Mouse (Mus musculus) midbrain, embryonic 14.5 days (tissue): Measurements from ENCODE around the gene Rasa4. TPM values are rescaled to one million over a fixed set of nuclear protein-coding genes. Genes with fewer than 3 reads are reported as not detected.
"Not testable (repeated sequence)": the region's sequence is repeated elsewhere in the genome, so short reads cannot be mapped to it uniquely, and the experiment has no call there.

Experiments used
- ATAC-seq: fragments of 200-750 bp; cut with Nextera tagmentation; 2 replicates; pipeline ENCODE4 v1.8.0; 2017; ENCODE audit warnings: moderate number of reproducible peaks, moderate library complexity; ENCODE audit not compliant: low FRiP score, low TSS enrichment
- DNase-seq: peaks from one replicate; pipeline ENCODE4 v3.0.0-alpha.2; 2015
- H3K27ac ChIP-seq: fragments of 300-500 bp; sonication (generic); replicated peaks from 2 replicates; pipeline ENCODE4 v1.5.1; 2014; ENCODE audit warnings: mild to moderate bottlenecking, low read depth, low read length, moderate library complexity
- H3K27me3 ChIP-seq: fragments of 300-500 bp; sonication (generic); 2 replicates; pipeline ENCODE4 v1.6.1; 2014; ENCODE audit warnings: low read length, control low read depth, mixed read lengths; ENCODE audit not compliant: control insufficient read depth, insufficient read depth
- H3K36me3 ChIP-seq: fragments of 300-500 bp; sonication (generic); 2 replicates; pipeline ENCODE4 v1.6.1; 2014; ENCODE audit warnings: low read length, control low read depth; ENCODE audit not compliant: control insufficient read depth, insufficient read depth
- H3K4me1 ChIP-seq: fragments of 300-500 bp; sonication (generic); 2 replicates; pipeline ENCODE4 v1.6.1; 2014; ENCODE audit warnings: mild to moderate bottlenecking, antibody characterized with exemption, low read length, control low read depth; ENCODE audit not compliant: control insufficient read depth, insufficient read depth
- H3K4me2 ChIP-seq: fragments of 300-500 bp; sonication (generic); 2 replicates; pipeline ENCODE4 v1.6.1; 2014; ENCODE audit warnings: mild to moderate bottlenecking, low read length, moderate library complexity
- H3K4me3 ChIP-seq: fragments of 300-500 bp; sonication (generic); replicated peaks from 2 replicates; pipeline ENCODE4 v1.5.1; 2014; ENCODE audit warnings: low read depth, low read length
- H3K9ac ChIP-seq: fragments of 300-500 bp; sonication (generic); replicated peaks from 2 replicates; pipeline ENCODE4 v1.6.1; 2014; ENCODE audit warnings: mild to moderate bottlenecking, low read length, moderate library complexity
- H3K9me3 ChIP-seq: fragments of 300-500 bp; sonication (generic); 2 replicates; pipeline ENCODE4 v1.6.1; 2016; ENCODE audit warnings: low read length, control low read depth, mixed read lengths; ENCODE audit not compliant: control insufficient read depth
- WGBS: fragments of 180-500 bp; shearing (Covaris S2); extraction: QIAGEN DNeasy Blood & Tissue Kit; methylation state at CpG from one replicate; pipeline ENCODE4 v1.1.7; 2014; 5-methylcytosine and 5-hydroxymethylcytosine counted together
- polyA plus RNA-seq: library from polyadenylated mRNA; unstranded; fragments of >200 nt; fragmentation: Nextera tagmentation; extraction: Ambion mirVana; gene quantifications from 2 replicates; pipeline ENCODE4 v1.2.1, GENCODE M21; 2014

Gene Rasa4
- polyA plus RNA-seq, 1 experiment from 2014 or later: 17.1 TPM

DNA sequence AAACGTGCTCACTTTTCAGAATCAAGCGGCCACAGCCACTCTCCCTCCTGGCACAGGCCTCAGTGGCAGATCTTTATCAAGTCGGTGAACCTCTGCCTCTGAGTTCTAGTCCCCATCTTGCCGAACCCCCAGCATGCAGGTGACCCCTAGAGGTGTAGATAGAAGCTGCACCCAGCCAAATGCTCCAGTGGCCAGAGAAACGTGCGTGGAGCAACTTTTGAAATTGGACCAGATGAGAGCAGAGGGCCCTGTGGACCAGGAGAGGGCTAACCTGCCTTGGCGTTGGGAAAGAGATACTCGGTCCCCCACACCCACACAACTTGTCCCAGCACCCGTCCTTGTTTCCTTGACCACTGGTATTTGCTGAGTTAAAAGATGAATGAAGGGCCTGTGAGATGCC, 38.3 kb upstream of the Rasa4 start:
- DNase-seq (peak; percentile 6), ATAC-seq (no peak)
- no peaks in the 10 kb centered on the region for H3K27me3 ChIP-seq
- H3K9me3 ChIP-seq: no peaks in the 10 kb centered on the region
- H3K9ac ChIP-seq: no peak overlapping the region
- H3K36me3 ChIP-seq: no peaks in the 10 kb centered on the region
- no peak overlapping the region for H3K4me3 ChIP-seq
- WGBS: 46% methylated on average over 9 of the region's 9 CpGs
- no peak overlapping the region for H3K27ac ChIP-seq
- H3K4me2 ChIP-seq: no peak overlapping the region
- H3K4me1 ChIP-seq: no peaks in the 10 kb centered on the region

DNA sequence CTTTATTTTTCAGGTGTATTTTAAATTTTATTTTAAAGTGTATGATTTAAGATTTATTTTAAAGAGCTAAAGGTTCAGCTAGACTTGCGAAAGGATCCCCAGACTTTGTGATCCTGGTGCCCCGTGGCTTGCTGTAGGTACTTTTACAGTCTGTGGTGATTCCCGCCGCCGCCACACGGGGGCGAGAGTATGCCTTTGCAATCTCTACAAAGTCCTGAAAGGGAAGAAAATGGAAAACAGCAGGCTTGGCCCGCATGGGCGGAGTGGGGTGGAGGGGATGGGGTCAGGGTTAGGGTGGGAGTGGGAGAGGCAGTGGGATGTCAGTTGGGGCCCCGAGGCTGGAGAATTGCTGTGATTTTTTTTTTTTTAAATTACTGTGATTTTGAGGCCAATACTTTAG, 37.7 kb upstream of the Rasa4 start:
- 3% methylated on average over 10 of the region's 10 CpGs for WGBS
- Histone ChIP-seq H3K4me1 (no peaks in the 10 kb centered on the region), H3K9me3 (no peaks in the 10 kb centered on the region), H3K36me3 (no peaks in the 10 kb centered on the region), H3K27me3 (no peaks in the 10 kb centered on the region), H3K4me2 (no peak overlapping the region), H3K27ac (no peak overlapping the region), H3K9ac (no peak overlapping the region), H3K4me3 (no peak overlapping the region)
- no peak for ATAC-seq
- DNase-seq: peak; percentile 92

GRCm38 (mm10) chr5:136048541-136048940, 35.2 kb upstream of the Rasa4 start:
- not testable (repeated sequence) for H3K4me3 ChIP-seq, H3K4me2 ChIP-seq, H3K27ac ChIP-seq, H3K36me3 ChIP-seq, H3K9me3 ChIP-seq, H3K27me3 ChIP-seq, ATAC-seq, H3K9ac ChIP-seq, H3K4me1 ChIP-seq, DNase-seq

- no peak for ATAC-seq
- 87% methylated on average over 6 of the region's 6 CpGs for WGBS
- H3K9ac ChIP-seq: no peak overlapping the region
- DNase-seq: no peak
- no peaks in the 10 kb centered on the region for H3K36me3 ChIP-seq
- H3K27me3 ChIP-seq: no peaks in the 10 kb centered on the region
- no peak overlapping the region for H3K4me2 ChIP-seq
- no peaks in the 10 kb centered on the region for H3K9me3 ChIP-seq
- no peak overlapping the region for H3K4me3 ChIP-seq
- peaks cover 7% of the 10 kb centered on the region; the same call in 1 of the 2 replicates for H3K4me1 ChIP-seq
- no peak overlapping the region for H3K27ac ChIP-seq
Measured at GRCm38 (mm10) chr5:136049926-136050325, 33.8 kb upstream of the Rasa4 start.

DNA sequence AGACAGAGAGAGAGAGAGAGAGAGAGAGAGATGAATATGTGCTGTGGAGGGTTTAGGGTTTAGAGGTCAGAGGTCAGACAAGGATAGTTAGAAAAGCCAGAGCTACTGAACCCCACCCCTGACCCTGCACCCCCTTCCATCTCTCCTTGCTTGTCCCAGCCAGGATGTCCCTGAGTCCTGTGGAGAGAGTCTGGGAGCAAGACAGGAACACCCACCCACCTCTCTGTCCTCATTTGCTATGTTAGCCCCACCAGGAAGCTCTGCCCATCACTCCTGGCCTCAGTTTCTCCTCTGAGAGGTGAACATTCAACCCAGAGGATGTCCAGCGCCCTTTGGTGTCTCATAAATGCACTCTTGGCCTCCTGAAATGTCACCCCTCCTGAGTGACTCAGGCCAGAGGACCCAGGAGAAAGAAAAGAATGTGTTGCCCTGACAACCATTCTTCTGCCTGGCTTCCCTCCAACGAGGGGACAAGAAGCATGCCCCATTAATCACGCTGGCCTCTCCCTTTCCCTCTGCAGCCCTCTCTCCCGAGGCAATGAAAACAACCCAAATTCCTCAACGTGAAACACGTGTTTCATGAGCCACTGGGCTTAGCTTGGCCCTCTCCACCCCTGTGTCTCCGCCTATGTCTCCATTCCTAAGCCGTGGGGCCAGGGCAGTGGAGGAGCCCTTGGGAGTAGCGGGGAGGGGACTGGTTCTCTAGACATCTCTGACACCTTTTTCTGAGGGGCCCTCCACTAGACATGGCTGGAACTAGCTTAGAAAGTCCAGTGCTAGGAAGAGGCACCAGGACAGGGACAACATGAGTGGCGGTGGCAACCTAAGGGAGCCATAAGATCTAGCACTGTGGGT, 32.3 kb upstream of the Rasa4 start:
- Histone ChIP-seq H3K4me3 (no peak overlapping the region), H3K9me3 (no peaks in the 10 kb centered on the region), H3K36me3 (no peaks in the 10 kb centered on the region), H3K4me2 (no peak overlapping the region), H3K4me1 (peaks cover 7% of the 10 kb centered on the region; the same call in 1 of the 2 replicates), H3K9ac (no peak overlapping the region), H3K27me3 (no peaks in the 10 kb centered on the region), H3K27ac (no peak overlapping the region)
- 11% methylated on average over 10 of the region's 10 CpGs for WGBS
- peak; percentile 34; the same call in 1 of the 2 replicates for ATAC-seq
- DNase-seq: peak; percentile 66

DNA sequence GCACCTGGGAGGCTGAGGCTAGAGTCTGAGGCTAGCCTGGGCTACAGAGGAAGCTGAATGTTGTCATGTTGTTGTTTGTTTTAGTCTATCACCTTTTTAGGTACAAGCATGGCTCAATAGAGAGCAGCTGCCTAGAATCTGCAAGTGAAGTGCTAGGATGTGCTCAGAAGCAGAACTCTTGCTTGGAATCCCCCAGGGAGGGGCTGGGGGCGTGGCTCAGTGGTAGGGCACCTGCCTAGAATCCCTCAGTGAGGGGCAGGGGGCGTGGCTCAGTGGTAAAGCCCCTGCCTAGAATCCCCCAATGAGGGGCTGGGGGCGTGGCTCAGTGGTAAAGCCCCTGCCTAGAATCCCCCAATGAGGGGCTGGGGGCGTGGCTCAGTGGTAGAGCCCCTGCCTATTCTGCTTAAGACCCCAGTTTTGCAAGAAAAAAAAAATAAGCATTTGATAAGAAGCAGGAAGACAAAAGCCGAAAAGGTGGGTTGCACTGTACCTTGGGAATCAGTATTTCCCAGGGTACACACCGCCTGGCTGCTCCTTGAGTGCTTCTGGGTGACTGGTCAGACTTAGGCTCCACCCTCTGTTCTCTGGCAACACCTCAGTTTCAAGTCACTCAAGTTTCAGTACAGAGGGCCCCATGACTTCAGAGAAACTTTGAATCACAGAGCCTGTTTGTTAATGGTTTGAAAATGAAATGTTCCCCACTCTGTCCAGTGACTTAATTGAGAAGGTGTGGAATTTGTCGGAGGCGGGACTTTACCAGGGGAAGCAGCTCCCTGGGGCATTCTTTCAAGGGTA, 30.7 kb upstream of the Rasa4 start:
- H3K9me3 ChIP-seq: no peaks in the 10 kb centered on the region
- ATAC-seq: no peak
- peaks cover 7% of the 10 kb centered on the region; the same call in 1 of the 2 replicates for H3K4me1 ChIP-seq
- no peaks in the 10 kb centered on the region for H3K27me3 ChIP-seq
- H3K4me2 ChIP-seq: no peak overlapping the region
- no peak overlapping the region for H3K27ac ChIP-seq
- no peak overlapping the region for H3K9ac ChIP-seq
- H3K36me3 ChIP-seq: no peaks in the 10 kb centered on the region
- no peak overlapping the region for H3K4me3 ChIP-seq
- DNase-seq: no peak
- 80% methylated on average over 8 of the region's 8 CpGs for WGBS

DNA sequence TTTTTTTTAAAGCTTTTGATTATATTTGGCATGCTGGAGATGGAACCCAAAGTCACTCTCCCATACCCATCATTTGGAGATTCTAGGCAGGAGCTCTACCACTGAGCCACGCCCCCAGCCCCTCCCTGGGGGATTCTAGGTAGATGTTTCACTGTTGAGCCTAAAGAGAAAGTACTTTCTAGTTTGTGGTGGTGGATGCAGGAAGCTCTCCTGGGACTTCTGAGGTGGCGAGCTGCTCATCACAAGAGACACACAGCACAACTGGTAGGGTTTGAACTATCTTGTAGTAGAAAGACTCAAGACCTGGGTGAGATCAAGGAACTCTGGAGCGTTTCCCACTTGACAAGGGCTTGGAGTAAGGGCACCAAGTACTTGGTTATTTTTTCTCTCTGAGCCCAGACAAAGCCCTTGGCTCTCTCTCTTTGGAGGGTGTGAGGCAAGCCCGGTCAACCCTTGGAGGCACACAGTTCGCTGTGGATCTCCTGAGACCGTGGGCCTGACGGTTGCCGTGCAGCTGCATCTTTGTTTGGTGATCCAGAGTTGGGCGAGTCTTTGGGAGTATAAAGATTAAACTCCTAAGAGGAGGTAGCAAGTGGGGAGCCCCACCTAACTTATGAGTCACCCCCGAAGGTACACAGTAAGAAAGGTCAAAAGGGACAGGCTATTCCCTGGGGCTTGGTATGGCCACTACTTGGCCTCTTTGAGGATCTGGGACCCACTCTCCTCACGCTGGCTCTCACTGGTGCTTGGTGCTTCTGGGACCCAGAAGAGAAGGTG, 29.2 kb upstream of the Rasa4 start, which contains the start of gene Upk3bl:
Gene Upk3bl, plus strand, starts transcription at position 192 of the 777 bp plus-strand sequence.
- Histone ChIP-seq H3K36me3 (no peaks in the 10 kb centered on the region), H3K27ac (no peak within 1 kb of the TSS), H3K27me3 (no peaks in the 10 kb centered on the region), H3K4me2 (no peak within 1 kb of the TSS), H3K9me3 (no peaks in the 10 kb centered on the region), H3K9ac (no peak within 1 kb of the TSS), H3K4me3 (no peak within 1 kb of the TSS), H3K4me1 (peaks cover 7% of the 10 kb centered on the region; the same call in 1 of the 2 replicates)
- 92% methylated on average over 11 of the region's 11 CpGs for WGBS
- DNase-seq (no peak), ATAC-seq (no peak)

- Histone ChIP-seq H3K9ac (no peak overlapping the region), H3K27me3 (no peaks in the 10 kb centered on the region), H3K4me3 (no peak overlapping the region), H3K4me2 (no peak overlapping the region), H3K4me1 (peaks cover 7% of the 10 kb centered on the region; the same call in 1 of the 2 replicates), H3K27ac (no peak overlapping the region), H3K9me3 (no peaks in the 10 kb centered on the region), H3K36me3 (no peaks in the 10 kb centered on the region)
- DNase-seq: no peak
- no peak for ATAC-seq
- 45% methylated on average over 4 of the region's 4 CpGs for WGBS
Measured at GRCm38 (mm10) chr5:136056062-136056461, 27.7 kb upstream of the Rasa4 start.
